Mouse (Mus musculus) Muller cell, postnatal 12 days (primary cell): ENCODE results near the gene Trim6.
"Not testable (repeated sequence)": the region's sequence is repeated elsewhere in the genome, so short reads cannot be mapped to it uniquely, and the experiment has no call there.

ENCODE experiments used
- DNase-seq: peaks from one replicate; pipeline ENCODE4 v3.0.0-alpha.2; 2015; ENCODE audit errors: inconsistent ontology term

Gene Trim6

GRCm38 (mm10) chr7:104218701-104219569 is at the start of gene Trim6:
TSS of gene Trim6 (plus strand) at chr7:104218793.
- DNase-seq: peak; percentile 89

- DNase-seq: peak; percentile 19
Measured at GRCm38 (mm10) chr7:104169634-104170204, 48.9 kb upstream of the Trim6 start.

GRCm38 (mm10) chr7:104175085-104175484 is 43.5 kb upstream of the Trim6 start:
- DNase-seq: peak; percentile 71

- DNase-seq: no peak
Measured at GRCm38 (mm10) chr7:104178422-104179054, 40.1 kb upstream of the Trim6 start.

GRCm38 (mm10) chr7:104179074-104179473 is 39.5 kb upstream of the Trim6 start:
- DNase-seq: no peak

- no peak for DNase-seq
Measured at GRCm38 (mm10) chr7:104183292-104183691, 35.3 kb upstream of the Trim6 start, which contains the start of gene Olfr648. TSS of gene Olfr648 (minus strand) at chr7:104183392.

- no peak for DNase-seq
Measured at GRCm38 (mm10) chr7:104191275-104191674, 27.3 kb upstream of the Trim6 start.

GRCm38 (mm10) chr7:104195885-104196284 is 22.7 kb upstream of the Trim6 start, which contains the start of gene Olfr649:
TSS of gene Olfr649 (minus strand) at chr7:104195985.
- DNase-seq: no peak

GRCm38 (mm10) chr7:104199822-104200221 is 18.8 kb upstream of the Trim6 start:
- peak; percentile 56 for DNase-seq

GRCm38 (mm10) chr7:104206197-104206596 is 12.4 kb upstream of the Trim6 start:
- no peak for DNase-seq

GRCm38 (mm10) chr7:104216011-104216535 is 2.5 kb upstream of the Trim6 start:
- DNase-seq: no peak

- DNase-seq: no peak
Measured at GRCm38 (mm10) chr7:104217881-104218280, 712 bp upstream of the Trim6 start.

- no peak for DNase-seq
Measured at GRCm38 (mm10) chr7:104231203-104231602, 12.6 kb downstream of the Trim6 start.

- no peak for DNase-seq
Measured at GRCm38 (mm10) chr7:104240857-104241256, 22.3 kb downstream of the Trim6 start.

- no peak for DNase-seq
Measured at GRCm38 (mm10) chr7:104243616-104244015, 25.0 kb downstream of the Trim6 start.

GRCm38 (mm10) chr7:104244287-104245181 is 25.9 kb downstream of the Trim6 start, which contains the start of gene Trim34a:
TSS of gene Trim34a (plus strand) at chr7:104244457.
- peak; percentile 83 for DNase-seq

- DNase-seq: not testable (repeated sequence)
Measured at GRCm38 (mm10) chr7:104260380-104260779, 41.8 kb downstream of the Trim6 start.

- DNase-seq: not testable (repeated sequence)
Measured at GRCm38 (mm10) chr7:104265335-104265734, 46.7 kb downstream of the Trim6 start.

GRCm38 (mm10) chr7:104279361-104279760 is 60.8 kb downstream of the Trim6 start:
- not testable (repeated sequence) for DNase-seq
